ENCODE assay signal across 9 mouse cellular contexts in the genomic region with DNA sequence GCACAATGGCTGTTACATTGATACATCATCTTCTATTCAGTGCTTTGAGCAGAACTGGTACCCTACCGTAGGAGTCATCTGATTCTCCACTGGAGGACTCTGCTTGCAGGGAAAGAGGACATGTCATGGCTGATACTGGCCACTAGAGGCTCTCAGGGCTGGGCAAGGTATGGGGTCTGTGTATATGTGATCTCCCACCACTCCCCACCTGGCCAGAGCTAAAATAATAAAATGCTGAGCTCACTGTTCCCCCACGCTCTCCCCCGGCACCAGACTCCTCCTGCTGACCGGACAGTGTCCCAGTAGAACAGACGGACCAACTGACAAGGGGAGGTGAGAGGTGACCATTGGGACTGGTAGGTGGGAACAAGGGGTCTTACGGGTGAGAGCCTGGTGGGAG. TPM values are rescaled to one million over a fixed set of nuclear protein-coding genes. Genes with fewer than 3 reads are reported as not detected.
DNase-seq lines count a peak whose midpoint lies in the region; ATAC-seq and TF ChIP-seq lines count a peak whose summit lies in the region.
"Had no signal": no experiment of that assay in that cellular context is flagged by ENCODE, and none has a peak within 500 bp of the region (broad histone marks: within the 10 kb centered on the region; RNA-seq: fewer than 3 reads in every experiment).

A gene (plus strand): TSS at position 231 of the 400 bp plus-strand sequence.

- WGBS in heart, embryonic 11.5 days (ENCODE audit: insufficient replicate concordance): 52% methylated on average over 6 of the region's 6 CpGs
- WGBS in limb, embryonic 14.5 days: 50% methylated on average over 6 of the region's 6 CpGs

- no peaks in the 10 kb centered on the region for H3K9me3 ChIP-seq in heart, embryonic 11.5 days (replicated peaks; ENCODE audit: control insufficient read depth, low read length)
- H3K9me3 ChIP-seq in limb, embryonic 14.5 days (ENCODE audit: control insufficient read depth, low read length): no peaks in the 10 kb centered on the region

- H3K4me2 ChIP-seq in heart, embryonic 11.5 days: no peak within 1 kb of the TSS
- no peak within 1 kb of the TSS for H3K4me2 ChIP-seq in limb, embryonic 14.5 days (replicated peaks; ENCODE audit: low read depth, low read length, severe bottlenecking)

- H3K4me1 ChIP-seq in heart, embryonic 11.5 days (ENCODE audit: control insufficient read depth, insufficient read depth, low read length): peaks cover 5% of the 10 kb centered on the region
- H3K4me1 ChIP-seq in limb, embryonic 14.5 days (ENCODE audit: control insufficient read depth, insufficient read depth, low read length): peaks cover 11% of the 10 kb centered on the region

- H3K27me3 ChIP-seq in heart, embryonic 11.5 days (ENCODE audit: control insufficient read depth, insufficient read depth, low read length): no peaks in the 10 kb centered on the region
- no peaks in the 10 kb centered on the region for H3K27me3 ChIP-seq in limb, embryonic 14.5 days (ENCODE audit: control insufficient read depth, insufficient read depth, low read length)

- TF ChIP-seq POLR2A in limb, embryonic 14.5 days (IDR thresholded peaks at IDR 0.05; ENCODE audit: borderline replicate concordance, extremely low read depth, insufficient read depth, insufficient read length): no peak

- ATAC-seq in heart, embryonic 11.5 days (replicated peaks; ENCODE audit: insufficient number of reproducible peaks, low FRiP score, low TSS enrichment): no peak
- peak; percentile 82 for ATAC-seq in granulocyte monocyte progenitor cell, adult 5-6 weeks (replicated peaks; ENCODE audit: poor library complexity, severe bottlenecking)
- peak; percentile 57 for ATAC-seq in limb, embryonic 14.5 days (ENCODE audit: low FRiP score, low read depth)

- DNase-seq in heart, adult 11 months: peak; percentile 91
- peak; percentile 61 for DNase-seq in ZHBTc4 (ENCODE audit: low read depth, low spot score)
- DNase-seq in limb, embryonic 14.5 days (ENCODE audit: low spot score): no peak
- DNase-seq in thymus, postnatal 0 days (ENCODE audit: low spot score): peak; percentile 38
- no peak for DNase-seq in T-cell, adult 2 months (ENCODE audit: low spot score)
- DNase-seq in right cerebral cortex, postnatal 14 days: no peak

- H3K36me3 ChIP-seq in heart, embryonic 11.5 days (ENCODE audit: control insufficient read depth, insufficient read depth, low read length): peaks cover 26% of the 10 kb centered on the region
- peaks cover 44% of the 10 kb centered on the region for H3K36me3 ChIP-seq in limb, embryonic 14.5 days (ENCODE audit: control insufficient read depth, insufficient read depth, low read length)

- H3K27ac ChIP-seq in heart, embryonic 11.5 days (ENCODE audit: low read depth, low read length): no peak within 1 kb of the TSS; the same call in 1 of the 2 replicates
- peak within 1 kb of the TSS; percentile 39; the same call in 1 of the 2 replicates for H3K27ac ChIP-seq in limb, embryonic 14.5 days (replicated peaks; ENCODE audit: low read depth, low read length)
- H3K27ac ChIP-seq: macrophage had no signal

- H3K9ac ChIP-seq in heart, embryonic 11.5 days (ENCODE audit: low read depth, low read length): no peak within 1 kb of the TSS
- no peak within 1 kb of the TSS for H3K9ac ChIP-seq in limb, embryonic 14.5 days (ENCODE audit: low read depth, low read length, severe bottlenecking)

- H3K4me3 ChIP-seq in heart, embryonic 11.5 days (ENCODE audit: low read depth, low read length): no peak within 1 kb of the TSS
- no peak within 1 kb of the TSS for H3K4me3 ChIP-seq in limb, embryonic 14.5 days (replicated peaks; ENCODE audit: low read length)

RNA-seq across cellular contexts. Expression of the gene that starts here (rescaled TPM):
- polyA plus RNA-seq in heart, embryonic 11.5 days (2014; fragmentation: Nextera tagmentation; extraction: Ambion mirVana): 0.53 and 0.83 TPM in 2 replicates
- total RNA-seq in granulocyte monocyte progenitor cell, adult 5-6 weeks (2014; fragmentation: Nextera tagmentation): 9.4 and 13.9 TPM in 2 replicates
- not detected in 2 replicates for total RNA-seq in granulocyte monocyte progenitor cell, adult 5-6 weeks (2017)
- 3.2 and 5.0 TPM in 2 replicates for polyA plus RNA-seq in limb, embryonic 14.5 days (2012; rRNA removed)
- polyA plus RNA-seq in limb, embryonic 14.5 days (2014; fragmentation: Nextera tagmentation; extraction: Ambion mirVana): 2.9 and 3.7 TPM in 2 replicates
- 1.6 and 1.8 TPM in 2 replicates for polyA plus RNA-seq in thymus, postnatal 0 days (2015; fragmentation: Nextera tagmentation; extraction: Ambion mirVana)
- polyA plus RNA-seq: macrophage had no signal

Comparison
In these comparisons a context has a peak if more than half of its experiments do, and no peak if none do; other contexts are left out.
1. DNase-seq: peak in heart, adult 11 months (single experiment), ZHBTc4 (single experiment) and thymus, postnatal 0 days (single experiment); none in limb, embryonic 14.5 days (single experiment), T-cell, adult 2 months (single experiment) and right cerebral cortex, postnatal 14 days (single experiment).